Mouse (Mus musculus): ENCODE measurements at regions not wholly inside any gene's neighbourhood (a gene's known extent, or its start where the extent isn't known, plus 50 kb on each side); places are given as distances from the start of the nearest gene placed in this dataset.

GRCm38 (mm10) chr14:25122971-25123535 is 335.9 kb upstream of the Zmiz1 start:
- DNase-seq (ENCODE audit: low spot score in 2 of 2) = no peak

DNA sequence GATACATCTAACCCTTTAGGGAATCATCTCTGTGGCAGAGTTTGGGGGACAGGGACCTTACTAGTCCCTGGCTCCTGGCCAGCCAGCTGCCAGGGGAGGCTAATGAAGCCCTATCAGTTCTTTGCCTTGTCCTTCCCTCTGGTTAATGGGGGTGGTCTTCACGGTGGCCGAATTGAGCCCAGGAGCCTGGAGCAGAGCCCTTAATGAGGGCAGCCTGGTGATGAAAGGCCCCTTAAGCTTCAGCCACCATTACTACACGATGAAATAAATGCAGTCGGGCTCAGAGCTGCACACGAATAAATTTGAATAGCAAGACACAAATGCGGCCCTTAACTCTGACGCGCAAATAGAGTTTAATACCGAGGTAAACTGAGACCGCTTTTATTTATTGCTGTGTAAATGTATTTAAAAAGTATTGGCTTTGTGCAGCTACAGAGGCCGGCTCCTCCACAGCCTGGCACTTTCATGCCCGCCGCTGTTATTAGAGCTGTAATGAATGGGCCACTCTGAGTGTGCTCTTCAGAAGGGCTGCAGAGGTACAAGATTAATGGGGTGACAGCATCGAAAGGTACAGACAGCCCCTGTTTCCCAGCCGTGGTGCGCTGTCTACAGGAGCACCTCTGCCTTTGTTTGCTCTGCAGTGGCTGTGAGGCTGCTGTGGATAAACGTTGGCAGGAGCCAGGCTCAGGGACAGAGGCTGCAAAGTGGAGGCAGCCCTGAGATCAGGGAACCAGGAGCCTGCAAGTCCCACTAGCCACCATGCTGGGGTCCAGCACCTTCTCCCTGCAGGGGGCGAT is 335.2 kb upstream of the Zmiz1 start:
- no peak for DNase-seq (ENCODE audit: low spot score in 2 of 2)

DNA sequence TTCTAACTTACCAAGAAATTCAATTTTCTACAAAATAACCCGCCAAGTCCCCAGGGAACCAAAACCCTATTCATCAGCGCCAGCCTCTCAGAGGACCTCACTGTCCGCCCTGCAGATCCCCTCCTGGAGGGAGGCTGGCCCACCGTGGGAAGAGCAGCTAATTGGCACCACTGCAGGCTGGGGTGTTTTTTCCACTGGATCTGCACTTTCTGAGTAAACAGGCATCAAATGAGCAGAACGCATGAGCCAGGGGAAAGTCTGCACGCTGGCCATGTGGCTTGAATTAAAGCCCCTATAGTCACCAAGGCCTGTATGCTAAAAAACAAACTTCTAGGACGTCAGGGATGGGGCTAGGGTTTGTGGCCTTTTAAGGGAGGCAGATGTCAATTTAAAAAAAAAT is 332.4 kb upstream of the Zmiz1 start:
- no peak for DNase-seq (ENCODE audit: low spot score in 2 of 2)

DNA sequence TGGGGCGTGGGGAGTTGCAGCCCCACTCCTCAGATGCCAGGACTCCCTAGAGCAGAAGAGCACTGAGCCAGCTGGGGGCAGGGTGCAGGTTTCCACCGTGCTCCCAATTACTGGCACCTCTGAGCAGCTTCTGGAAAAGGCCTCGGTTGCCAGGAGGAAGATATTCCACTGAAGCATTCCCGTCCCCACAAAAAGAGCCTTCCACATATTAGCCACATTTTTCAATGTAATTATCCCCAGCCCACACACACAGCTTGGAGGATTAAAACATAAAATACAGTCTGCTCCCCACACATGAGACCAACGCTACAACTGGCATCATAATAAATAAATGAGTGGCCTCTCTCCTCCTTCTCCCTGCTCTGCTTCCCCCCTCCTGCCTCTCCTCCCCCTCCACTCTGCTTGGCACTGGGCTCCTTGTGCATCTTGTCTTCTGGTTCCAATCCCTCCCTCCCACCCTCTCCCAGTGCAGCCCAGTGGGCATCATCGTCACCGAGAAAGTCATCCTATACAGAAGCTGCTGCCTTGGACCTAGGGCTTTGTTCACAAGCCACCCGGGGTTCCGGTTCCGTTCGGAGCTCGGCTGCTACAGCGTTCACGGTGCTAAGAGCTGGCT is 331.3 kb upstream of the Zmiz1 start:
- no peak for DNase-seq (ENCODE audit: low spot score in 2 of 2)

DNA sequence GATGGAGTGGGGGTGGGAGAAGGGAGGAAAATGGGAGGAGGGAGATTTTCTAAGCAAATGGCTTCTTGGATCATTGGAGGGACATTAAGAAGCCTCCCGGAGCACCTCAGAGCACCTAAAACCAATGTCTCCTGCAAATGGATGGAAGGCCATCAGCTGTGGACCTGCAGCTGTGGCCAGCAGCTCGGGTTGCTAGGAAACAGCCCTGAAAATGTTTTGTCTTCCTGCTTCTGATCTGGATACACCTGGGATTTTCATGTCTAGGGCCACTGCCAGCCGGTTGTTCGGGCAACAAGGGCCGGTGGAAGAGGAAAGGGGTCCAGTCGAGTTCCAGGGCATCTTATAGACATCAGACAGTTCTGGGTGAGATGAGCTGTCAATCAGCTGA is 330.8 kb upstream of the Zmiz1 start:
- DNase-seq (ENCODE audit: low spot score in 2 of 2) = no peak

DNA sequence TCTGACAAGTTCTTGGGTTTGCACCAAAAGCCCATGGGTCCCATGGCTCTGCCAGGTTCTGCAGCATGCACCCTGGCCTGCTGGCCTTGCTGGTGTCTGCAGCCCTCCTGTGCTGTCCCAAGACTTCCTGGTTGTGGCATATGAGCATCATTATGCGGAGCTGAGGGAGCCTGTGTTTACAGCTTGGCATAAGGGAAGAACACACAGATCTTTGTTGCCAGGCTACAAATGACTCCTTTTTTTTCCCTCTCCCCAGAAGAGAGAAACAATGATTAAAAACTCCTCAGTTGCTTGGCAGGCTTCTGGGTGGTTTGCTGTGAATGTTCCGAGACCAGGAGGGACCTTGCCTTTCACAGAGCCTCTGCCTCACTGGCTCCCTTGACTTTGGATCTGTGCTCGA is 323.6 kb upstream of the Zmiz1 start:
- DNase-seq (ENCODE audit: low spot score in 2 of 2) = no peak

DNA sequence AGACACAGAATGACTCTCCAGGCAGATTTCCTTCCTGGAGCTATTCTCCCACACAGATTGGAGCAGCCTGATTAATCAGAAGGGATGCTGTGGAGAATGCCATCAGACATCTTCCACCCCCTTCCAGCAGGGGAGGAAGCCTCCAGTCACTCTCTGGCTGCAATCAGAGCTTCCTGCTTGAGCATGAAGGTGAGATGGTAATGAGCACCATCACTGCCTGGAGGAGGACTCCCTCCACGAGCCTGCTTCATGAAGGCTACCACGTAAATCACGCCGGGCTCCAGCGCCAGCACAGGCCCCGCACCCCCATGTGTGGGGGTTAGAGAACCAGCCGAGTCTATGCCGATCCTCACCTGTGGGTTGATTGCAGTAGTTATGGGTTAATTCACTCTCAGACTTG is 321.7 kb upstream of the Zmiz1 start:
- no peak for DNase-seq (ENCODE audit: low spot score in 2 of 2)

DNA sequence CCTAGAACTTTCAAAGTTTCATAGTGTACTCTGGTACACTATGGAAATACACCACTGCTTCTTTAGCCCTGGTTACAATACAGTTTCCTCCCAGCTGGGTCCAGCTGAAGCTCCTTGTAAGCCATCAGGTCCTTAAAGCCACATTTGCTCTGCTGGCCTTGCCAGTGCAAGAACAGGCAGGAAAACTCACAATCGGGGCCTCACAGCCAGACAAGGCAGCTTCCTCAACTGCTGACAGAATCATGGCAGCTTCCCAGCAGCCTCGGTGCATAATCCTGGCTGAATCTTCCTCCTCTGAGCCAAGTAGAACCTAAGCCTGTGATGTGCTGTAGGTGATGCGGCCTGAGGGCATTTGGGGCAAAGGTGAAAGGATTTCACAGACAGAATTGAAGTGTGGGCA is 320.5 kb upstream of the Zmiz1 start:
- peak; percentile 57 to 59 for DNase-seq (ENCODE audit: low spot score in 2 of 2)

DNA sequence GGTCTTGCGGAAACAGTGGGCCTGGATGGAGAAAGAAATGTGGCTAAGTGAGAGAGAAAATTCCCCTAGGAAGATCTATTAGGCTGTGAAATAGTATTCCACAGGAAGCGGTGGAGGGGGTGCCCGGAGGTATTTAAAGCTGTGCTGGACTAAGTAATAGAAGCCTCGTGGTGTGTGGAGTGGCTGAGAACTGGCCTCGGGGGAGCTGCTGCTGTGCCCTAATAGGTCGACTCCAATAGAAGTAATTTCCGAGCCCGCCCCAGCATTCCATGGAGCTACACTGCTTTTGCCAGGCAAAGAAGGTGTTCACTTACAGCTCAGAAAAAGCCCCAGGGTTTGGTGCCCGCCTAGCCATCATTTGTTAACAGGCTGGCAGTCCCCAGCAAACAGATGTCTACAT is 317.1 kb upstream of the Zmiz1 start:
- no peak for DNase-seq (ENCODE audit: low spot score in 2 of 2)

DNA sequence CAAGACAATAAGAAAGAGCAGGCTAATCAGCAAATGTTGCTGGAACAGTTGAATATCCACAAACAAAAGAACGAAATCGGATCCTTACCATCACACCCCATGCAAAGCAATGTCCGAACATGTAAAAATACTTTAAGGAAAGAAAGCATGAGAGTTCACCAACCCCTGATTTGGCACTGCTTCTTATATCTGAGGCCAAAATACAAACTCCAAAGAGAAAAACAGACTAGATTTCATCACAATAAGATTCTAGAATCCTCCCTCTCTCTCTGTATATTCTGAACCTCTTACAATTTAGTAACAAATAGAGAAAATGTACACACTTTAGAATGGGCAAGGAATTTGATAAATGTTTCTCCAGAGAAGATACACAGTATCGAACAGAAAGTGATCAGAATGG is 315.9 kb upstream of the Zmiz1 start:
- no peak for DNase-seq (ENCODE audit: low spot score in 2 of 2)

DNA sequence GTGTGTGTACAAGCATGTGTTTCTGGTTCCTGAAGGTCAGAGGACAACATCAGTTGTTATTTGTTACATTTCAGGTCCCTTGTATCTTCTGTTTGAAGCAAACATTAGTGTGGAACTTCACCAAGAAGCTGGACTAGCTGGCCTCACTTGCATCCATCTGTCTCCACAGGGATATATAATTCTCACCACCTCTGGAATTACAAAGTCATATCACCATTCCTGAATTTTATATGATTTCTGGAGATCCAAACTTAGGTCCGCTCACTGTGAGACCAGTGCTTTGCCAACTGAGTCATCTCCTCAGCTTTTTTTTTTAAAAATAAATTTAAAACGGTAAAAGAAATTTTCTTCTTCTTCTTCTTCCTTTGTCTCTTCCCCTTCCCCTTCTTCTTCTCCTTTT is 311.3 kb upstream of the Zmiz1 start:
- DNase-seq (ENCODE audit: low spot score in 2 of 2) = no peak

- no peak for DNase-seq (ENCODE audit: low spot score in 2 of 2)
Measured at GRCm38 (mm10) chr14:25150968-25151367, 308.0 kb upstream of the Zmiz1 start.

DNA sequence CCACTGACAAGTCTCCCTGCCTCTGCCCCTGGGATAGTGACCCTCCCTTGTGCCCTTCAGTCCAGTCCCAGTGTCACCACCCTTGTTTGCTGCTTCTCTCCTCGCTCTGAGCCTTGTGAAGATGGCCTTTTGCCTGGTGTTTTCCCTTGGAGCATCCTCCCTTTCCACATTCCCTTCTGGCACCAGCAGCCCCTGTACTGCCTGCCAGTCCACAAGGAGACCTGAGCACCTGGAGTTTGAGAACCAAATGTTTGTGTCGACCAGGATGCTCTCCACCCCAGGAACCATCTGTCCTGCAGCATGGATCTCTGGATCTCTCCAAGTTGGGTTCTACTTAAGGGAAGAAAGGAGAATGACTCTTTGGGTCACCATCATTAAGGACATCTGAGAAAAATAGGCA is 307.5 kb upstream of the Zmiz1 start:
- DNase-seq (ENCODE audit: low spot score in 2 of 2) = no peak

GRCm38 (mm10) chr14:25153573-25153972 is 305.4 kb upstream of the Zmiz1 start:
- DNase-seq (ENCODE audit: low spot score in 2 of 2) = no peak

GRCm38 (mm10) chr14:25154180-25154579 is 304.8 kb upstream of the Zmiz1 start:
- DNase-seq (ENCODE audit: low spot score in 2 of 2) = no peak

GRCm38 (mm10) chr14:25155008-25155783 is 303.8 kb upstream of the Zmiz1 start:
- no peak for DNase-seq (ENCODE audit: low spot score in 2 of 2)

DNA sequence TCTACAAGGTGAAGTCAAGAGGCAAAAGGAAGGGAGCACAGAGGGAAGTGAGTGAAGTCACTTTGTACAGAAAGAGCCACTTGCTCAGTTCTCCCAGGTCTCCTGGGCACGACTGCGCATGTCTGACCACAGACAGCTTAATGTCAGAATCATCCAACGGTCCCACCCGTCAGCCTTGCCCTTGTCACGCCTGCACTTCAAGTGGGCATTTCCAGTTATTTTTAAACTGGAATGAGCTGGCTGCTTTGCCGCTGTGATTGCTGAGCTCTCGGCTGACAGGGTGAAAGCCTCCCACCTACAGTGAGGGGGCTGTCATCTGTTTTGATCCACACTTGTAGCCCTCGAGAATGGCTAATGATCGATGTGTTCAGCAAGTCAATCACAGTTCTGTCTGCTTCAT is 302.8 kb upstream of the Zmiz1 start:
- peak; percentile 32 to 49 for DNase-seq (ENCODE audit: low spot score in 2 of 2)

DNA sequence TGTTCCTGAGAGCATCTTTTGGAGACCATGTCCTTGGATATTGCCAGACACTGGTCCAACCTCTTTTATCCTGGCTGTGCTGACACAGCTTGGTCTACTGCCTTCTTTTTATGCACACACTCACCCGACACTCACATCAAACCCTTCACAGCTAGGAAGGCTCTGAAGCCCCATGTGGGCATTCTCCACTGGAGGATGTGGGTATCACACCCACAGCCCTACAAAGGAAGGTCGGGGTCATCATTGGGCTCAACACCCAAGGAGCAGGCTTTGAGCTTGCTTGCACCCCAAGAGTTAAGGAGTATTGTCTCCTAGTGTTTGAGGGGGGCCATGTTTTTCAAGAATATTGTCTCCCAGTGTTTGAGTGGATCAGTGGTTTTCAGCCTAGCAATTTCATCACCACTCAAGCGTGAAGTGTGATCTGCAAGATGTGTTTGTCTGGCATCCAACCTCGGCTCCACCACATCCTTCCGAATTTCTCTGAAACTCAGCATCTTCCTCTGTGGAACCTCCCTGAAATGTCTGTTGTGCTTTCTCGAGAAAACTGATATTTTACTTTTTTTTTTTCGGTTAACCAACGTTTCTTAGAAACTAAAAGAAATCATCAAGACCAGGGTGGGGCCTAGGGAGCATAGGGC is 297.2 kb upstream of the Zmiz1 start:
- DNase-seq (ENCODE audit: low spot score in 2 of 2) = no peak

DNA sequence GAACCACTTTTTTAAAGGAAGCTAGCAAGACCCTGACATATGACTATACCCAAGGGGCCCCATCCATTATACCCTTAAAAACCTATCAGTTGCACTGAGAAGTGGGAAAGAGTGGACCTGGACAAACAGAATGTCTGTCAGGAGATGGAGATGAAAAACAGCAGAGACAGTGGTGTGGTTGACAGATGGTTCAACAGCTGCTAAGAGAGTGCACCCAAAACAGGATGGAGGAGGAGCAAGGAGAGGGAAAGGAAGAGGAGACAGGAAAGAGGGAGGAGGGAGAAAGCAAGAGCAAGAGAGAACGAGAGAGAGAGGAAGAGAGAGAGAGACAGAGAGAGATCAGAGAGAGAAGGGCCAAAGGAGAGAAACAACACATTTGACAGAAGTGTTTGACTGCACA is 292.8 kb upstream of the Zmiz1 start:
- DNase-seq (ENCODE audit: low spot score in 2 of 2) = no peak

GRCm38 (mm10) chr14:25167604-25168003 is 291.4 kb upstream of the Zmiz1 start:
- DNase-seq (ENCODE audit: low spot score in 2 of 2) = peak in 1 of 2 experiments; percentile 34

DNA sequence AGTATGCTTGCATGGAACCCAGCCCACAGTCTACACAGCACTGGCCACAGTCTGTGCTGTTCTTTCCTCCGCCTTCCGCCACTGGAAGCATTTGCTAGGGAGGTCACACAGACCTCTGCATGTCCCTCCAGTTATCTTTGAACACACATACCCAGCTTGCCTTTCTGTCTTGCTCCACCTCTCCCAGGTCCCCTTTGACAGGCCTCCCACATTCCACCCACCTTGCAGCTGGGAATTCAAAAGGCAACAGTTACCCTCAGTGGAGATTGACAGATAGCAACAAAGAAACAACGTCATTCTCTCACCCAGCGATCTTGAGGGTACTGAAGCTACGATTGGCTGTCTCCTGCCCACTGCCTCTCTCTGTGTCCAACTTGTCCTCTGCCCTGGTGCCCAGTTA is 290.7 kb upstream of the Zmiz1 start:
- DNase-seq (ENCODE audit: low spot score in 2 of 2) = no peak

DNA sequence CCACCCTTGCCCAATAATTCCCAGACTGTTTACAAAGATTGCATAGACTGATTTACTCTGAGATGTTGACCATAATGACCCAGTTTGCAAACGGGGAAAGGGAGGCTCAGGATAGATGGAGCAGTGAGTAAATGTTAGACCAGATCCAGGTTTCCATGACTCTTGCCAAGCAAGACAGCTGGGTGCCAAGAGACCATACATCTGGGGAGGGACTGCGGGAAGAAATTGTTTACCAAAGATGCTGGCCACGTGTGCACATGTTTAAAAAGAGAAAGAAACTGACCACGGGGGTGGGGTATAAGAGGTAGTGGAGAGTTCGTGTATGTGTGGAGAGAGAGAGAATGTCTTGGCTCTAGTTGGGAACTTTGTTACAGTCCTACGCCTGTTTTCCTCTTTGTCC is 285.7 kb upstream of the Zmiz1 start:
- no peak for DNase-seq (ENCODE audit: low spot score in 2 of 2)

All from heart, adult 9 months (tissue).